Mouse (Mus musculus): ENCODE results near the gene Taf6l.

DNA sequence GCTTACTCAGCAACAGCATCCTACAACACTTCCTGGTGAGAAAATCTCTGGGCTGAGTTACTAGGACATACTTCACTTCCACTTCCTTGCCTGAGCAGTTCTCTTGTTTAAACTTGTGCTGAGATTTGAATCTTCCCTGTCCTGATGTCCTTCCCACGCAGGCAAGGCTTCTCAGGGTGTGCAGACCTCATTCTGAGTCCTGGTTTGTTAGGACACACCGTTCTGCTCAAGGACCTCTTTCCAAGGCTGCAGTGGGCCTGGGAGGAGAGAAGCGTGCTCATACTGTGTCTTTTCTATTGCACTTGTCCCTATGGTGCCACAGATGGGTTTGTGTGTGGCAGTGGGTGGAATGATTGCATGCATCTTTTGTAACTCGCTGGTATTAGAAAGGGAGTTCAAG lies 46.8 kb upstream of the Taf6l start:
- TF ChIP-seq CTCF (IDR thresholded peaks at IDR 0.05; ENCODE audit: low read depth, low read length) (no peak), GATA1 (IDR thresholded peaks at IDR 0.05; ENCODE audit: borderline replicate concordance, low read length) (no peak), GATA2 (IDR thresholded peaks at IDR 0.05; ENCODE audit: borderline replicate concordance, low read depth, low read length) (no peak)

Data from G1E (cell line).